Mouse (Mus musculus): Measurements from ENCODE around the gene BC028528. TPM values are rescaled to one million over a fixed set of nuclear protein-coding genes. Genes with fewer than 3 reads are reported as not detected.
"Not testable (repeated sequence)": the region's sequence is repeated elsewhere in the genome, so short reads cannot be mapped to it uniquely, and the experiment has no call there.

The BC028528 gene
- polyA plus RNA-seq, 1 experiment from 2014 or later, result 7.6 TPM

DNA sequence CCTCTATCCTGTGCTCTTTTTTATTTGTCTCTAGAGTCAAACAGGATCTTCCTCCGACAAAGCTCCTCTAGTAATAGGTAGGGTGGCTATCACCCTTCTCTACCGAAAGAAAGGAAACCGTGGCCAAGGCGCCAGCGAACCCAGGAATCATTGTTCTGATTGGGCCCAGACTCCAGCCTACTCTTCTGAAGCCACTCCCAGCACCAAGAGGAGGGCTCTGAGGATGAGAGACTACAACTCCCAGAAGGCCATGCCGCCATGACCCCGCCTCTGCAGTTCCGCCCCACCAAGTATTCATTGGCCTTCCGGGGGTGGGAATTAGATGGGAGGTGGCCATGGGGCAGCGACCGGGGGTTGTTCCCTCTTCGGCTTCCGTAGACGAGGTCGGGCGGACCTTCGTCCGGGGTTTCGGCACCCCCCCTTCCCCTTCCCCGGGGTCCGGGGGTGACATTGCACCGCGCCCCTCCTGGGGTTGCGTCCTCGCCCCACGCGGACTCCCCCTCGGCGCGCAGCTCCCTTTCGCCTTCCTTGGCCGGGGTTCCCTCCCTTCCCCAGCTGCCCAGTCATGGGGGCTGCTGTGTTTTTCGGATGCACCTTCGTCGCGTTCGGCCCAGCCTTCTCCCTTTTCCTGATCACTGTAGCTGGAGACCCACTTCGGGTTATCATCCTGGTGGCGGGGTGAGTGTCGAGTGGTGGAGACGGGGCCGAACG, 2.0 kb upstream of the BC028528 start, which contains the start of gene Aph1a:
TSS of gene Aph1a (plus strand) at position 364 of the 711 bp plus-strand sequence.
- H3K27ac ChIP-seq (ENCODE audit: low read depth), result peak within 1 kb of the TSS; percentile 77
- peak; percentile 99 for ATAC-seq
- H3K9me3 ChIP-seq (ENCODE audit: low read length); H3K36me3 ChIP-seq (replicated peaks; ENCODE audit: insufficient read depth, low read length); H3K27me3 ChIP-seq (ENCODE audit: insufficient read depth, low read length): not testable (repeated sequence)
- WGBS (ENCODE audit: insufficient replicate concordance), result under 1% methylated on average over 24 of the region's 43 CpGs
- H3K9ac ChIP-seq (replicated peaks), result peak within 1 kb of the TSS; percentile 85
- TF ChIP-seq EP300 (IDR thresholded peaks at IDR 0.05; ENCODE audit: low read depth), result peak; percentile 56; the same call in 1 of the 2 replicates
- peak; percentile 95 for DNase-seq
- H3K4me1 ChIP-seq (ENCODE audit: insufficient read depth), result peaks cover 32% of the 10 kb centered on the region
- peak within 1 kb of the TSS; percentile 94 for H3K4me2 ChIP-seq (ENCODE audit: low read depth, low read length)
- H3K4me3 ChIP-seq (ENCODE audit: low read depth, low read length), result peak within 1 kb of the TSS; percentile 75

DNA sequence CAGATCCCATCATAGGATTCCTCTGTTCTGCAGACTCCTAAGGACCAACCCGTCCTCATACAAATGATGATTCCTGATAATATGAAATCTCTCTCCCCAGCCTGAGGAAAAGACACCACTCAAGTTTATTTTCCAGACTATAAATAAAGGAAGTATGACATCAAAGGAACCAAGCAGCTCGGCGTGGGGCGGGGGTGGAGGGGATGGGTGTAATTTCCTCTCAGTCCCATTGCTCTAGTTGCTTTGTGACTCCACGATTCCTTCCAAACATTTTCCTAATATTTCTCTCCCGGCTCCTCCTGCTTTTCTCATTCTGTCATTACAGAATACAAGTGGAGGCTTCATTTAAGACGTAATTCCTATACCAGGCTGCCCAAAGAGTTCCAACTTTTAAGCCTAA, 1.3 kb upstream of the BC028528 start:
- WGBS (ENCODE audit: insufficient replicate concordance), result 15% methylated on average over 7 of the region's 7 CpGs
- TF ChIP-seq EP300 (IDR thresholded peaks at IDR 0.05; ENCODE audit: low read depth) (no peak), CTCF (IDR thresholded peaks at IDR 0.05; ENCODE audit: low read depth) (no peak)
- Histone ChIP-seq H3K27ac (ENCODE audit: low read depth) (peak overlapping the region; percentile 62), H3K4me1 (ENCODE audit: insufficient read depth) (peaks cover 32% of the 10 kb centered on the region), H3K9me3 (ENCODE audit: low read length) (no peaks in the 10 kb centered on the region), H3K36me3 (replicated peaks; ENCODE audit: insufficient read depth, low read length) (0 out of 2 replicates have a peak, but pooled peaks cover 4% of the 10 kb centered on the region), H3K9ac (replicated peaks) (0 out of 2 replicates have a peak overlapping the region, but pooled peaks have one; percentile 27), H3K27me3 (ENCODE audit: insufficient read depth, low read length) (no peaks in the 10 kb centered on the region), H3K4me2 (ENCODE audit: low read depth, low read length) (peak overlapping the region; percentile 94), H3K4me3 (ENCODE audit: low read depth, low read length) (peak overlapping the region; percentile 75)
- ATAC-seq (no peak), DNase-seq (no peak)

DNA sequence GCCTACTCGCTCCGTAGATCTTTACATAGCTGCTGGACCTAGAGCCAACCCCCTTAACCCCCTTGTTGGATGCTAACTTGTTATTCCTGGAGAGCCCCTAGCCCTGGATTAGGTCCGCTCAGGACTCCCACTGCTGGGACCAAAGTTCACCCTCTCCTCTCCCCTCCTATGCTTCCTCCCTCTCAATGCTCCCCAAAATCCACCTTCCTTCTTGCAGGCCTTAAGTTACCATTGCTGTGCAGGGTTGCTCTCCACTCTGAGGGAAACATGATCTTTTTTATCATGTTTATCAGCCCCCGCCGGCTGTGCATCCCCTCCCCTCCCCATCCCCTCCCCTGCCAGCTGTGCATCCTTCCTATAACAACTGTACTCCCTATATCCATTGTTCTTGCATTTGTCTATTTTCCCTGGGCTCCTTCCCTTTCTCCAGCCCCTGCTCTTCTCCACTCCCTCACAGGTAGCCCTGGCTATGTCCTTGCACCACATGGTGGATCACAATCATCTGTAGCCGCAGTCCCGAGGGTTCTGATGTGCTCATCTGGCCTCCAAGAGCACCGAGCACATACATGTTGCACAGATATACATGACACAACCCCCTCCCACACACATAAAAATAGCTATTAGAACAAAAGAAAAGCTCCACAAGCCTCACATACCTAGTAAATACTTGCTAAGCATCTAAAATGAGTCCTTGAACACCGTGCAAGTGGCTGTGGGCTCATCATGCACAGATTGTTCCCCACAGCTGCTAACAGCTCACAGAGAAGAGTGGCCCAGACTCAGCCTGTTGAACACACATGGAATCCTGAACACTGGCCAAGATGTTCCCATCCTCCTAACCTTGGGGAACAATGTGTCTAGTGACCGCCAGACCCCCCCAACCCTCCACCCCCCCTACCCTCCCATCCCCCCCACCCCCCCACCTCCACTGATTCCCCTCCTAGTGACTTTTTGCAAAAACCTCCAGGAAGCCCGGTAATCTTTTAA, 554 bp upstream of the BC028528 start:
- TF ChIP-seq CTCF (IDR thresholded peaks at IDR 0.05; ENCODE audit: low read depth), result no peak
- TF ChIP-seq EP300 (IDR thresholded peaks at IDR 0.05; ENCODE audit: low read depth), result no peak
- ATAC-seq, result no peak
- no peak for DNase-seq
- 33% methylated on average over 11 of the region's 11 CpGs for WGBS (ENCODE audit: insufficient replicate concordance)
- Histone ChIP-seq H3K27ac (ENCODE audit: low read depth) (peak overlapping the region; percentile 83; the same call in 1 of the 2 replicates), H3K27me3 (ENCODE audit: insufficient read depth, low read length) (no peaks in the 10 kb centered on the region), H3K4me2 (ENCODE audit: low read depth, low read length) (peak overlapping the region; percentile 94), H3K4me1 (ENCODE audit: insufficient read depth) (peaks cover 32% of the 10 kb centered on the region), H3K36me3 (replicated peaks; ENCODE audit: insufficient read depth, low read length) (no peaks in the 10 kb centered on the region), H3K9ac (replicated peaks) (peak overlapping the region; percentile 48), H3K9me3 (ENCODE audit: low read length) (no peaks in the 10 kb centered on the region), H3K4me3 (ENCODE audit: low read depth, low read length) (peak overlapping the region; percentile 29)

DNA sequence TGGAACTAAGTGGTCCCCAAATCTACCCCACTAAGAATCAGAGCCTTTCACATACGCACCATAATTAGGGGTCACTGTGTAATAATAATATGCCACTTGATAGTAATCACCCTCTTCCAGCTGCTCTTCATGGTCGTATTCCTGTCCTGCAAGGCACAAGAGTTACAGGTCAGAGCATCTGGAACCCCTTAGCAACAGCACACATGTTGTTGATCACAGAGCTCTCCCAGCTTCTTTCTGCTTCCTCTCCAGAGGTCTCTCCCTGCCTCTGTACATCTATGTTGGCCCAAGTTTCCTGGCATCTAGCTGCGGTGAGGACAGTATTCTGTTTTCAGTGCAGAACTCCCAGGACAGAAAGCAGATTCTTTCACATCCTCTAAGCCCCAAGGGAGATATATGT, 2.1 kb downstream of the BC028528 start:
- no peak overlapping the region for H3K27ac ChIP-seq (ENCODE audit: low read depth)
- WGBS (ENCODE audit: insufficient replicate concordance), result 77% methylated on average over 3 of the region's 3 CpGs
- TF ChIP-seq CTCF (IDR thresholded peaks at IDR 0.05; ENCODE audit: low read depth), result no peak
- TF ChIP-seq EP300 (IDR thresholded peaks at IDR 0.05; ENCODE audit: low read depth), result no peak
- no peak overlapping the region for H3K9ac ChIP-seq (replicated peaks)
- peaks cover 25% of the 10 kb centered on the region for H3K4me1 ChIP-seq (ENCODE audit: insufficient read depth)
- H3K9me3 ChIP-seq (ENCODE audit: low read length), result no peaks in the 10 kb centered on the region
- H3K4me3 ChIP-seq (ENCODE audit: low read depth, low read length), result no peak overlapping the region
- no peaks in the 10 kb centered on the region for H3K36me3 ChIP-seq (replicated peaks; ENCODE audit: insufficient read depth, low read length)
- H3K4me2 ChIP-seq (ENCODE audit: low read depth, low read length), result no peak overlapping the region
- DNase-seq (no peak), ATAC-seq (no peak)
- no peaks in the 10 kb centered on the region for H3K27me3 ChIP-seq (ENCODE audit: insufficient read depth, low read length)

DNA sequence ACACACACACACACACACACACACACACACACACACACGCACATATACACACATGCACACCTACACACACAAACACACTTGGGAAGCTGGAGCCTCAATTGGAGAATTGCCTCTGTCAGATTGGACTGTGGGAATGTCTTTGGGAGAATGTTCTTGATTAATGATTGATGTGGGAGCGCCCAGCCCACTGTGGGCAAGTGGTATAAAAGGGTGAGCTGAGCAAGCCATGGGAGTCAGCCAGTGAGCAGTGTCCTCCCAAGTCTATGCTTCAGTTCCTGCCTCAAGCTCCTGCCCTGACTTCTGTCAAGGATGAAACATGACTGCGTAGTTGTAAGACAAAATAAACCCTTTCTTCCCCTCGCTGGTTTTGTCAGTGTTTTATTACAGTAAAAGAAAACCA, 4.2 kb downstream of the BC028528 start:
- Histone ChIP-seq H3K36me3 (replicated peaks; ENCODE audit: insufficient read depth, low read length) (no peaks in the 10 kb centered on the region), H3K4me1 (ENCODE audit: insufficient read depth) (peaks cover 25% of the 10 kb centered on the region), H3K4me2 (ENCODE audit: low read depth, low read length) (no peak overlapping the region), H3K9ac (replicated peaks) (no peak overlapping the region), H3K9me3 (ENCODE audit: low read length) (no peaks in the 10 kb centered on the region), H3K4me3 (ENCODE audit: low read depth, low read length) (no peak overlapping the region), H3K27me3 (ENCODE audit: insufficient read depth, low read length) (no peaks in the 10 kb centered on the region), H3K27ac (ENCODE audit: low read depth) (no peak overlapping the region)
- WGBS (ENCODE audit: insufficient replicate concordance), result 73% methylated on average over 3 of the region's 4 CpGs
- DNase-seq (peak; percentile 17), ATAC-seq (no peak)
- TF ChIP-seq CTCF (IDR thresholded peaks at IDR 0.05; ENCODE audit: low read depth) (no peak), EP300 (IDR thresholded peaks at IDR 0.05; ENCODE audit: low read depth) (no peak)

DNA sequence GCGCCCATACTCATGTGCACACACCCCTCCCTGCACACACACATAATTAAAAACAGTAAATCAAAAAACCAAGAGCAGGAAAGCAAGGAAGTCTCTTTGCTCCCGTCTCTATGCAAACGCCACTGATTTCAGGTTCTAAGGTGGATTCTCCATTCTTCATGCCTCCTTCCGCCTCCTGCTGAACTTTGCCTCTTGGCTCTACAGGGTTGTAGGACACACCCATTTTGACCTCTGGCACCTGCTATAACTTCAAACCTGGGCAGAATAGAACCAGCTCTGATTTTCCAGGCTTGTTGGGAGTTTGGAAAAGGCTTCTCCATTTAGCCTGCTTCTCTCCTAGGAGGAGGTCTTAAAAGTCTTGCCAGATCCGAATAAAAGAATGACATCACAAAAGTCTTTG, 7.4 kb downstream of the BC028528 start:
- H3K36me3 ChIP-seq (replicated peaks; ENCODE audit: insufficient read depth, low read length), result no peaks in the 10 kb centered on the region
- ATAC-seq, result no peak
- 75% methylated on average over 5 of the region's 5 CpGs for WGBS (ENCODE audit: insufficient replicate concordance)
- no peak overlapping the region for H3K4me2 ChIP-seq (ENCODE audit: low read depth, low read length)
- H3K27ac ChIP-seq (ENCODE audit: low read depth), result no peak overlapping the region
- no peak for TF ChIP-seq EP300 (IDR thresholded peaks at IDR 0.05; ENCODE audit: low read depth)
- no peak for TF ChIP-seq CTCF (IDR thresholded peaks at IDR 0.05; ENCODE audit: low read depth)
- no peak for DNase-seq
- H3K4me1 ChIP-seq (ENCODE audit: insufficient read depth), result peaks cover 15% of the 10 kb centered on the region
- H3K9me3 ChIP-seq (ENCODE audit: low read length), result no peaks in the 10 kb centered on the region
- H3K9ac ChIP-seq (replicated peaks), result no peak overlapping the region
- no peak overlapping the region for H3K4me3 ChIP-seq (ENCODE audit: low read depth, low read length)
- no peaks in the 10 kb centered on the region for H3K27me3 ChIP-seq (ENCODE audit: insufficient read depth, low read length)

Measured in liver, postnatal 0 days (tissue).